Mouse (Mus musculus) heart, adult 2 months (tissue): Measurements from ENCODE around the gene Rassf1. TPM values are rescaled to one million over a fixed set of nuclear protein-coding genes. Genes with fewer than 3 reads are reported as not detected.
A peak's percentile ranks its signal among the peaks of the same experiment; 100 is the strongest.

Experiments
- DNase-seq, 2 experiments: peaks; one replicate each; pipeline ENCODE4 v3.0.0; 2021
- H3K27ac ChIP-seq: fragments of 200-600 bp; 2 replicates; pipeline ENCODE4 v1.8.1; 2022
- H3K27me3 ChIP-seq: fragments of 200-500 bp; 2 replicates; pipeline ENCODE4 v1.6.1; 2012; ENCODE audit warnings: mild to moderate bottlenecking, low read length, inconsistent platforms, mixed read lengths; ENCODE audit not compliant: control insufficient read depth, insufficient read depth
- H3K36me3 ChIP-seq: fragments of 200-500 bp; 2 replicates; pipeline ENCODE4 v1.6.1; 2012; ENCODE audit warnings: low read length, inconsistent platforms; ENCODE audit not compliant: control insufficient read depth, insufficient read depth
- H3K4me1 ChIP-seq: fragments of 200-500 bp; 2 replicates; pipeline ENCODE4 v1.6.1; 2011; ENCODE audit warnings: low read length; ENCODE audit not compliant: control insufficient read depth, insufficient read depth
- H3K4me3 ChIP-seq: fragments of 200-600 bp; 2 replicates; pipeline ENCODE4 v1.8.1; 2022
- H3K79me2 ChIP-seq: fragments of 200-500 bp; replicated peaks from 2 replicates; pipeline ENCODE4 v1.6.1; 2012; ENCODE audit warnings: mild to moderate bottlenecking, inconsistent platforms, low read length, moderate library complexity, mixed read lengths; ENCODE audit not compliant: control insufficient read depth, insufficient read depth
- H3K9ac ChIP-seq: fragments of 200-500 bp; 2 replicates; pipeline ENCODE4 v1.6.1; 2012; ENCODE audit warnings: low read depth, mild to moderate bottlenecking, control low read depth, inconsistent platforms, low read length, mixed read lengths
- CTCF ChIP-seq: fragments of 200-600 bp; IDR thresholded peaks from 2 replicates; pipeline ENCODE4 v1.8.1; 2022; ENCODE audit warnings: antibody characterized with exemption, mild to moderate bottlenecking, moderate library complexity
- EP300 ChIP-seq: fragments of 200-500 bp; IDR thresholded peaks from 2 replicates; pipeline ENCODE4 v1.6.1; 2011; ENCODE audit warnings: low read depth, low read length, control low read depth; ENCODE audit not compliant: insufficient read depth
- POLR2A ChIP-seq: fragments of 200-500 bp; IDR thresholded peaks from 2 replicates; pipeline ENCODE4 v1.6.1; 2011; ENCODE audit warnings: mild to moderate bottlenecking, low read depth, low read length, control low read depth; ENCODE audit not compliant: insufficient read depth
- WGBS: fragments of 180-500 bp; shearing (Covaris S2); methylation state at CpG from one replicate; pipeline ENCODE4 v1.1.7; 2018; 5-methylcytosine and 5-hydroxymethylcytosine counted together
- intact Hi-C: fragments of 180-260 bp; cut with DNase I; formaldehyde crosslinking; loops from one replicate; pipeline ENCODE4 v1.15.1; 2025
- polyA plus RNA-seq: library from polyadenylated mRNA; depleted of rRNA; stranded (reverse); fragments of >200 nt; gene quantifications from 2 replicates; pipeline ENCODE4 v1.2.3, GENCODE M21; 2012
- total RNA-seq, 2 experiments: library from RNA; stranded (reverse); gene quantifications; 2 replicates each; pipeline ENCODE4 v1.2.3; 2021

Rassf1 gene
- total and polyA plus RNA-seq, 3 experiments, result 12.6 to 15.5 (median 13.4) TPM

DNA sequence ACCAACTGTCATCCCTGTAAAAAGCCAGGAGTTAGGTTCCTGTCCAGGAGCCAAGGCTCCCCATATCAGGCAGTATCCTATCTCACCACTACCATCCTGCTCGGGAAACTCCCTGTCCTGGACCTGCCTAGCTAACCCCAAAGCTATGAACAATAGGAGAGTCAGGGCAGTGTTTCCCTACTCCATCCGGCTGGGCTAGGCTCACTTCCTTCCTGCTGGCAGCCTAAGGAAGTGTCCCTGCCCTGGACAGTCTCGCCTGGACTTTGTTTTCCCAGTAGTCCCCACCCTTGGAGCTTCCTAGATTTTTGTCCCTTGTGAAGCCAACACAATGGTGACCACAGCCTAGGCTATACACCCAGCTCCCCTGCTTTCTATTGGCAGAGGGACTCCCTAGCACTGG lies 15.5 kb downstream of the Rassf1 start:
- intact Hi-C loops, result loop anchor here (2.0 to 5.0 kb wide), 2 partner anchors 65 to 78 kb away; no protein-coding TSS in a partner anchor
- Histone ChIP-seq H3K36me3 (peaks cover 6% of the 10 kb centered on the region), H3K27ac (peak overlapping the region; percentile 95), H3K4me3 (peak overlapping the region; percentile 79), H3K9ac (no peak overlapping the region), H3K79me2 (no peaks in the 10 kb centered on the region), H3K4me1 (peaks cover 17% of the 10 kb centered on the region), H3K27me3 (no peaks in the 10 kb centered on the region)
- DNase-seq, result peak; percentile 67 to 85
- WGBS, result 19% methylated on average over 3 of the region's 3 CpGs
- peak; percentile 43 for TF ChIP-seq CTCF
- TF ChIP-seq EP300, result peak; percentile 100
- TF ChIP-seq POLR2A, result peak; percentile 67; the same call in 1 of the 2 replicates

DNA sequence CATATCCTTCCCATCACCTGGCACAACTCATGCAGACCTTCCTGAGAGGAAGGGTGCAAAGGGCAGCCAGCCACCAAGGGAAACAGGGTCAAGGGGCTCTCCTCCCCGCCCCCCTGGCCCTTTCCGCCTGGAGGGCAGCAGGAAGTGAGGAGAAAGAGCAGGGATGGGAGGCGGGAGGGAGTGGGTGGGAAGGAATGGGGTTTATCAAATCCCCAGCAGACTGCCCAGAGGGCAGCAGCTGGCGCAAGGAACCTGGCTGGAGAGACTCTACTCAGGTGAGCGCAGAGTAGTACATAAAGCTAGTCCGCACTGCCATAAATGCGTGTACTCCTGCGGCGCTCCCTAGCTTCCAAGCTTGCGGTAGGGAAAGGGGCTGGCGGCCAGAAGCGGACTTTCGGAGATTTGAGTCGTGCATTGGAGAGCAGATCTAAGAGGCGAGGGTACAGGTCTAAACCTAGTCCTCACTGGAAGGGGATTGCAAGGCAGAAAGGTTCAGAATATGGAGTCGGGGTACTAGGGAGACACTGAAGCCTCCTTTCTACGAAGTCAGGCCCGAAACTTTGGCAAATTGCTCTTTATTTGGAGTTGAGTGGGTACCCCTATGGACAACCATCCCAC lies 16.5 kb downstream of the Rassf1 start, which contains the start of gene Hyal2:
Gene Hyal2, plus strand, starts transcription at position 244 of the 618 bp plus-strand sequence.
- H3K27me3 ChIP-seq, result no peaks in the 10 kb centered on the region
- no peaks in the 10 kb centered on the region for H3K36me3 ChIP-seq
- peak within 1 kb of the TSS; percentile 95 for H3K27ac ChIP-seq
- intact Hi-C loops, result loop anchor here (2.0 to 5.0 kb wide), 3 partner anchors 13 to 77 kb away; no protein-coding TSS in a partner anchor
- peak within 1 kb of the TSS; percentile 55 for H3K9ac ChIP-seq
- DNase-seq, result peak; percentile 70
- TF ChIP-seq EP300 (0 out of 2 replicates have a peak, but pooled peaks have one; percentile 12), POLR2A (no peak; the same call in 1 of the 2 replicates)
- H3K4me3 ChIP-seq, result peak within 1 kb of the TSS; percentile 79
- no peaks in the 10 kb centered on the region for H3K79me2 ChIP-seq
- peaks cover 21% of the 10 kb centered on the region for H3K4me1 ChIP-seq
- WGBS, result 32% methylated on average over 18 of the region's 18 CpGs

DNA sequence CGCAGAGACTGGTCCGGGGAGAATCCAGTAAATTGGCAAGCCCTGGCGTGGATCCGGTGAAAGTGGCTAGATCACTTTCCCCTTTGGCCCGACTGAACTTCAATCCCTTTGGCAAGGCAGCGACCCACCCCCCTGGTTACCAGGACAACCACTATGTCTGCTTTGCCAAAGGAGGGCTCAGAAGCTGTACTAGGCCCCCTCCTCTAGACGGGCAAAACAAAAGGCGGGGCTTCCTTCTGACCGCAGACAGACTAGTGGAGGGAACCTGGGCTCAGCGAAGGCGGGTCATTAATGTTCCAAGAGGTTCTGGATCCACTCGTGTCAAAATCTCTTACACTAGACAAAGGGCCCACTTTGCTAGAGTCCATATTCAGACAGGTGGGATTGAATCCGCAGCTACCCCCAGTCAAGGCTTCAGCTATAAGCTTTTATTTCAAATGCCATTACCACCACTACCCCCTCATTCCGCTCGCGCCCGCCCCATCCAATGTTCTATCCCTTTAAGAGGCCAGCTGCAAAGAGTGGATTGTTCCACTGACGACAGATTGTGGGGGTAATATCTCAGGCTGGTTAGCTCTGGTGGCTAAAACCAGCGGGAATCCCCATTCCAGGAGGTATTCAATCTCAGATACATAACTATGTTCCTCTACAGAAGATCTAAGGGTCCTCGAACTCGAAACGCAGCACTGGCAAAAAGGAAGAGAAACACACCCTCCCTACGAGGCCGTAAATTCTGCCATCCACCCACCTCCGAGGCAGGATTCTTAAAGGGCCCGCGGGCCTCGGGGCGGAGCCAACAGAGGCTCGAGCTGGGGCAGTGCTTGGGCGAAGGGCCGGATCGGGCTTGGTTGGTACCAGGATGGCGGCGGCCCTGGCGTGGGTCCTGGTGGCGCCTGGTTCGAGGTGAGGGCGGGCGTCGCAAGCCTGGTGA lies 17.2 kb downstream of the Rassf1 start:
- peak; percentile 88 to 91 for DNase-seq
- Histone ChIP-seq H3K27me3 (no peaks in the 10 kb centered on the region), H3K79me2 (no peaks in the 10 kb centered on the region), H3K4me1 (peaks cover 21% of the 10 kb centered on the region), H3K4me3 (peak overlapping the region; percentile 79), H3K27ac (peak overlapping the region; percentile 95), H3K9ac (peak overlapping the region; percentile 79), H3K36me3 (no peaks in the 10 kb centered on the region)
- TF ChIP-seq POLR2A (peak; percentile 72; the same call in 1 of the 2 replicates), EP300 (0 out of 2 replicates have a peak, but pooled peaks have one; percentile 31), CTCF (no peak)
- intact Hi-C loops, result loop anchor here (2.0 to 5.0 kb wide), 2 partner anchors 14 to 64 kb away; no protein-coding TSS in a partner anchor
- under 1% methylated on average over 41 of the region's 41 CpGs for WGBS

DNA sequence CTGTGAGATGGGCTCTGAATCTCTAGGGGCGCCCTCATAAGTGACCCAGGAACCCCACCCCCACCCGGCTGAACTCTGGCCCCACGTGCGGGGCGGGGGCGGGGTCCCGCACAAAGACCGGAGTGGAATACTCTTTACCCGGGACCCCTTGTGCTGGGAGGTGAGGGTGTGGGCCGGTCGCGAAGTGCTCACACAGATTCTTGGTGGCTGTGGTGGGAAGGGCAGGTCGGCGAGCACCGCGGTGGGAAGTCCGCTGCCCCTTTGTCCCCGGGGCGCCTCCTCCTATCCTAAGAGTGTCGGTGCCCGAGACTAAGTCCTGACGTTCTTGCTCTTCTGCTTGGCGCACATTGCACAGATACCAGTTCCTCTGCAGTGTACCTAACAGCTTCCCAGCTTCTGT lies 17.9 kb downstream of the Rassf1 start:
- H3K4me1 ChIP-seq, result peaks cover 16% of the 10 kb centered on the region
- intact Hi-C loops, result loop anchor here (2.0 to 5.0 kb wide), 2 partner anchors 14 to 63 kb away; no protein-coding TSS in a partner anchor
- DNase-seq, result no peak

DNA sequence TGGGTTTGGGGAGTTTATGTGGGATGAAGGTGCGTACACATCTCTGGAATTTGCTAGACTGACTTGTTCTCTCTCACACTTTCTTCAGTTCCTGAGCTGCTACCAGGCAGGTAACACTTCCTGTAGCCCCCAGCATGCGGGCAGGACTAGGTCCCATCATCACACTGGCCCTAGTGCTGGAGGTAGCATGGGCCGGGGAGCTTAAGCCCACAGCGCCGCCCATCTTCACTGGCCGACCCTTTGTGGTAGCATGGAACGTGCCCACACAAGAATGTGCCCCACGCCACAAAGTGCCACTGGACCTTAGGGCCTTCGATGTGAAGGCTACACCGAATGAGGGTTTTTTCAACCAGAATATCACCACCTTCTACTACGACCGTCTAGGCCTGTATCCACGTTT lies 18.7 kb downstream of the Rassf1 start:
- H3K79me2 ChIP-seq, result no peaks in the 10 kb centered on the region
- TF ChIP-seq EP300 (no peak), POLR2A (no peak), CTCF (no peak)
- WGBS, result 46% methylated on average over 13 of the region's 13 CpGs
- H3K36me3 ChIP-seq, result no peaks in the 10 kb centered on the region
- H3K27ac ChIP-seq, result peak overlapping the region; percentile 95
- no peak for DNase-seq
- H3K9ac ChIP-seq, result peak overlapping the region; percentile 79
- H3K4me3 ChIP-seq, result peak overlapping the region; percentile 79
- peaks cover 14% of the 10 kb centered on the region for H3K4me1 ChIP-seq
- H3K27me3 ChIP-seq, result no peaks in the 10 kb centered on the region
- intact Hi-C loops, result no loop called here

More for the DNA sequence above, 17.9 kb downstream of the Rassf1 start:
- Histone ChIP-seq H3K36me3 (no peaks in the 10 kb centered on the region), H3K4me3 (peak overlapping the region; percentile 79), H3K79me2 (no peaks in the 10 kb centered on the region), H3K9ac (peak overlapping the region; percentile 79), H3K27ac (peak overlapping the region; percentile 95), H3K27me3 (no peaks in the 10 kb centered on the region)
- 0 out of 2 replicates have a peak, but pooled peaks have one; percentile 36 for TF ChIP-seq POLR2A
- TF ChIP-seq CTCF, result no peak
- no peak for TF ChIP-seq EP300
- WGBS, result 1% methylated on average over 23 of the region's 23 CpGs
